Mouse (Mus musculus): ENCODE data around the gene Gna13. TPM values are rescaled to one million over a fixed set of nuclear protein-coding genes. Genes with fewer than 3 reads are reported as not detected.

Gna13 gene
- polyA plus RNA-seq, 1 experiment from 2014 or later: 24.9 TPM

GRCm38 (mm10) chr11:109361241-109361630, 1.4 kb upstream of the Gna13 start:
- Histone ChIP-seq H3K27ac (ENCODE audit: low read depth, low read length) (no peak overlapping the region), H3K27me3 (ENCODE audit: control insufficient read depth, insufficient read depth, low read length) (no peaks in the 10 kb centered on the region), H3K4me3 (ENCODE audit: low read depth, low read length) (peak overlapping the region; percentile 95; the same call in 1 of the 2 replicates), H3K9ac (ENCODE audit: low read depth, low read length) (no peak overlapping the region), H3K36me3 (ENCODE audit: control insufficient read depth, insufficient read depth, low read length) (no peaks in the 10 kb centered on the region; the same call in none of the 2 replicates), H3K9me3 (replicated peaks; ENCODE audit: control insufficient read depth, low read length) (no peaks in the 10 kb centered on the region), H3K4me1 (ENCODE audit: control insufficient read depth, insufficient read depth, low read length) (peaks cover 29% of the 10 kb centered on the region), H3K4me2 (peak overlapping the region; percentile 80)
- 67% methylated on average over 7 of the region's 7 CpGs for WGBS (ENCODE audit: insufficient replicate concordance)
- no peak for ATAC-seq (replicated peaks; ENCODE audit: insufficient number of reproducible peaks, low FRiP score, low TSS enrichment)

GRCm38 (mm10) chr11:109361631-109362462, 784 bp upstream of the Gna13 start:
- Histone ChIP-seq H3K9ac (ENCODE audit: low read depth, low read length) (peak overlapping the region; percentile 85), H3K4me3 (ENCODE audit: low read depth, low read length) (peak overlapping the region; percentile 95), H3K27me3 (ENCODE audit: control insufficient read depth, insufficient read depth, low read length) (no peaks in the 10 kb centered on the region), H3K4me2 (peak overlapping the region; percentile 80), H3K9me3 (replicated peaks; ENCODE audit: control insufficient read depth, low read length) (no peaks in the 10 kb centered on the region), H3K27ac (ENCODE audit: low read depth, low read length) (peak overlapping the region; percentile 98), H3K4me1 (ENCODE audit: control insufficient read depth, insufficient read depth, low read length) (peaks cover 33% of the 10 kb centered on the region), H3K36me3 (ENCODE audit: control insufficient read depth, insufficient read depth, low read length) (no peaks in the 10 kb centered on the region; the same call in none of the 2 replicates)
- WGBS (ENCODE audit: insufficient replicate concordance): 3% methylated on average over 27 of the region's 27 CpGs
- ATAC-seq (replicated peaks; ENCODE audit: insufficient number of reproducible peaks, low FRiP score, low TSS enrichment): no peak; the same call in 1 of the 2 replicates

- H3K9ac ChIP-seq (ENCODE audit: low read depth, low read length): peak overlapping the region; percentile 97
- ATAC-seq (replicated peaks; ENCODE audit: insufficient number of reproducible peaks, low FRiP score, low TSS enrichment): peak; percentile 53
- H3K4me2 ChIP-seq: peak overlapping the region; percentile 71
- no peaks in the 10 kb centered on the region; the same call in none of the 2 replicates for H3K36me3 ChIP-seq (ENCODE audit: control insufficient read depth, insufficient read depth, low read length)
- peak overlapping the region; percentile 98 for H3K27ac ChIP-seq (ENCODE audit: low read depth, low read length)
- peaks cover 44% of the 10 kb centered on the region for H3K4me1 ChIP-seq (ENCODE audit: control insufficient read depth, insufficient read depth, low read length)
- 3% methylated on average over 52 of the region's 53 CpGs for WGBS (ENCODE audit: insufficient replicate concordance)
- H3K27me3 ChIP-seq (ENCODE audit: control insufficient read depth, insufficient read depth, low read length): no peaks in the 10 kb centered on the region
- no peaks in the 10 kb centered on the region for H3K9me3 ChIP-seq (replicated peaks; ENCODE audit: control insufficient read depth, low read length)
- peak overlapping the region; percentile 95 for H3K4me3 ChIP-seq (ENCODE audit: low read depth, low read length)
Measured at GRCm38 (mm10) chr11:109363191-109364133, 831 bp downstream of the Gna13 start.

- no peaks in the 10 kb centered on the region for H3K27me3 ChIP-seq (ENCODE audit: control insufficient read depth, insufficient read depth, low read length)
- 55% methylated on average over 2 of the region's 2 CpGs for WGBS (ENCODE audit: insufficient replicate concordance)
- H3K36me3 ChIP-seq (ENCODE audit: control insufficient read depth, insufficient read depth, low read length): no peaks in the 10 kb centered on the region; the same call in none of the 2 replicates
- ATAC-seq (replicated peaks; ENCODE audit: insufficient number of reproducible peaks, low FRiP score, low TSS enrichment): no peak
- no peak overlapping the region for H3K27ac ChIP-seq (ENCODE audit: low read depth, low read length)
- peak overlapping the region; percentile 71 for H3K4me2 ChIP-seq
- no peaks in the 10 kb centered on the region for H3K9me3 ChIP-seq (replicated peaks; ENCODE audit: control insufficient read depth, low read length)
- peak overlapping the region; percentile 95 for H3K4me3 ChIP-seq (ENCODE audit: low read depth, low read length)
- H3K4me1 ChIP-seq (ENCODE audit: control insufficient read depth, insufficient read depth, low read length): peaks cover 43% of the 10 kb centered on the region
- H3K9ac ChIP-seq (ENCODE audit: low read depth, low read length): peak overlapping the region; percentile 52; the same call in 1 of the 2 replicates
Measured at GRCm38 (mm10) chr11:109364337-109364736, 1.7 kb downstream of the Gna13 start.

GRCm38 (mm10) chr11:109364881-109365280, 2.2 kb downstream of the Gna13 start:
- Histone ChIP-seq H3K9me3 (replicated peaks; ENCODE audit: control insufficient read depth, low read length) (no peaks in the 10 kb centered on the region), H3K36me3 (ENCODE audit: control insufficient read depth, insufficient read depth, low read length) (no peaks in the 10 kb centered on the region; the same call in none of the 2 replicates), H3K27me3 (ENCODE audit: control insufficient read depth, insufficient read depth, low read length) (no peaks in the 10 kb centered on the region), H3K4me1 (ENCODE audit: control insufficient read depth, insufficient read depth, low read length) (peaks cover 43% of the 10 kb centered on the region), H3K4me2 (peak overlapping the region; percentile 71), H3K9ac (ENCODE audit: low read depth, low read length) (no peak overlapping the region), H3K4me3 (ENCODE audit: low read depth, low read length) (peak overlapping the region; percentile 95; the same call in 1 of the 2 replicates), H3K27ac (ENCODE audit: low read depth, low read length) (no peak overlapping the region)
- ATAC-seq (replicated peaks; ENCODE audit: insufficient number of reproducible peaks, low FRiP score, low TSS enrichment): no peak
- 81% methylated on average over 10 of the region's 10 CpGs for WGBS (ENCODE audit: insufficient replicate concordance)

GRCm38 (mm10) chr11:109365818-109366217, 3.2 kb downstream of the Gna13 start:
- Histone ChIP-seq H3K27me3 (ENCODE audit: control insufficient read depth, insufficient read depth, low read length) (no peaks in the 10 kb centered on the region), H3K4me2 (no peak overlapping the region), H3K4me3 (ENCODE audit: low read depth, low read length) (no peak overlapping the region), H3K27ac (ENCODE audit: low read depth, low read length) (no peak overlapping the region), H3K9me3 (replicated peaks; ENCODE audit: control insufficient read depth, low read length) (no peaks in the 10 kb centered on the region), H3K9ac (ENCODE audit: low read depth, low read length) (no peak overlapping the region), H3K4me1 (ENCODE audit: control insufficient read depth, insufficient read depth, low read length) (peaks cover 45% of the 10 kb centered on the region), H3K36me3 (ENCODE audit: control insufficient read depth, insufficient read depth, low read length) (no peaks in the 10 kb centered on the region; the same call in none of the 2 replicates)
- WGBS (ENCODE audit: insufficient replicate concordance): 89% methylated on average over 5 of the region's 5 CpGs
- ATAC-seq (replicated peaks; ENCODE audit: insufficient number of reproducible peaks, low FRiP score, low TSS enrichment): no peak

- Histone ChIP-seq H3K27me3 (ENCODE audit: control insufficient read depth, insufficient read depth, low read length) (no peaks in the 10 kb centered on the region), H3K4me3 (ENCODE audit: low read depth, low read length) (no peak overlapping the region), H3K9ac (ENCODE audit: low read depth, low read length) (0 out of 2 replicates have a peak overlapping the region, but pooled peaks have one; percentile 22), H3K27ac (ENCODE audit: low read depth, low read length) (no peak overlapping the region), H3K4me1 (ENCODE audit: control insufficient read depth, insufficient read depth, low read length) (peaks cover 53% of the 10 kb centered on the region), H3K36me3 (ENCODE audit: control insufficient read depth, insufficient read depth, low read length) (no peaks in the 10 kb centered on the region; the same call in none of the 2 replicates), H3K4me2 (no peak overlapping the region), H3K9me3 (replicated peaks; ENCODE audit: control insufficient read depth, low read length) (no peaks in the 10 kb centered on the region)
- ATAC-seq (replicated peaks; ENCODE audit: insufficient number of reproducible peaks, low FRiP score, low TSS enrichment): no peak
- WGBS (ENCODE audit: insufficient replicate concordance): 75% methylated on average over 15 of the region's 15 CpGs
Measured at GRCm38 (mm10) chr11:109366802-109367579, 4.4 kb downstream of the Gna13 start.
